Mouse (Mus musculus) MEL (cell line): ENCODE measurements around the gene Higd1a.

Experiments used
- CTCF ChIP-seq, 3 experiments: IDR thresholded peaks in 2 of 3; conservative IDR thresholded peaks in 1 of 3; 2 replicates each; pipeline ENCODE4 v1.5.1; 2011 to 2012; ENCODE audit warnings: low read length in 3 of 3, low read depth in 2 of 3, mild to moderate bottlenecking in 2 of 3, improper control_type of control experiment in 1 of 3, inconsistent platforms in 1 of 3, mixed read lengths in 1 of 3, moderate library complexity in 1 of 3; ENCODE audit not compliant: control insufficient read depth in 1 of 3, insufficient read depth in 1 of 3, poor library complexity in 1 of 3, severe bottlenecking in 1 of 3
- RAD21 ChIP-seq: IDR thresholded peaks from 2 replicates; pipeline ENCODE4 v1.6.1; 2011; ENCODE audit warnings: mild to moderate bottlenecking, low read depth, low read length, improper control_type of control experiment

DNA sequence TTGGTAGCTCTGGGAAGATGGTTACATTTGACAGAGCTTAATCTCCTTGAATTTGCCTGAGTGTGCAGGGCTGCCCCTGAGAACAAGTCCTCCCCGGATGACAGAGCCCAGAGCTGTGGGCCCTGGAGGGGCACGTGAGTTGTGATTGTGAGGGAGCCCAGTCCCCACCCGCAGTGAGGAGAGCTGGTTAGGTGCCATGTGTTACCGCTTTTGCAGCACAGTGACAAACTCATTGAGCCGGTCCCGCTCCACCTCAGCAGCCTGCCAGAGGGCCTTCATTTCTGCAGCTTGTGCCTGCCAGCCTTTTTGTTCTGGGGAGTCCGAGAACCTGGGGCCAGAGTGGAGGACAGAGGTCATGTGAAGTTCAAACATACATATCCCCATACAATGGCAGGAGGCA is 50.2 kb downstream of the Higd1a start:
- TF ChIP-seq CTCF (IDR thresholded peaks at IDR 0.05 in 2 of 3, conservative IDR thresholded peaks at IDR 0.05 in 1 of 3; ENCODE audit: control insufficient read depth in 1 of 3, insufficient read depth in 1 of 3, low read depth in 2 of 3, low read length in 3 of 3, poor library complexity in 1 of 3, severe bottlenecking in 1 of 3) = no peak
- TF ChIP-seq RAD21 = no peak
